Mouse (Mus musculus): ENCODE results near the gene Itgax.
"Not testable (repeated sequence)": the region's sequence is repeated elsewhere in the genome, so short reads cannot be mapped to it uniquely, and the experiment has no call there.

DNA sequence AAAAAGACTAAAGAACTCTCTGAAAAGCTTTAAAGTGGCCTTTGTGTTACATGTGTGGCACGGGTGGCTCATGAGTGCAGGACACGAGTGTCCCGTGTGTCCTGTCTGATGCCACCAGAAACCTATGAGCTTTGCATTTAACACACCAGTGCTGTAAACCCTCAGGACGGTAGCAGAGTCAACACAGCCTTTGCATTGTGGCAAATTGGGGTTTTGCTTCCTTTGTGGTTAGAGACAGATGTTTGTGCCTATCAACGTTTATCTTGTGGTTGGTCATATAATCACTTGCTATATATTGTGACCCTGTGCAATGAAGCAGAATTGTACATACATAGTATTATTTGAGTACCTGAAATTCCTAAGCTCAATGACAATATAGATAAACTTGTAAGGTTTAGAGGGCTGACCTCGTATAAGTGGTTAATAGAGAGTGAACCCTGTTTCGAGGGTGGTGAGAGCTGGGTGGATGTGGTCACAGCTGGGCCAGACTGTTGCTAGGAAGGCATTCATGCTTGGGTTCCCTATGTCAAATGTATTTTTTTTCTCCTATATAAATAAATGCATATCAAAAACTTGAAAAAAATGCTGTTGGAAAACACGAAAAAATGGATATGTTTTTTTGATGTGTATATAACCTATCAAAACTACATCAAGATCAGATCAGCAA lies 29.5 kb downstream of the Itgax start:
- not testable (repeated sequence) for TF ChIP-seq POLR2A (IDR thresholded peaks at IDR 0.05; ENCODE audit: low read depth, low read length); CTCF (IDR thresholded peaks at IDR 0.05; ENCODE audit: extremely low read depth, insufficient read length, insufficient replicate concordance, low read depth, low read length)
